Mouse (Mus musculus) heart, embryonic 11.5 days (tissue): ENCODE measurements around the gene Zfp281. TPM values are rescaled to one million over a fixed set of nuclear protein-coding genes. Genes with fewer than 3 reads are reported as not detected.

Source experiments
- ATAC-seq: fragments of 200-750 bp; cut with Nextera tagmentation; replicated peaks from 2 replicates; pipeline ENCODE4 v1.8.0; 2017; ENCODE audit warnings: moderate library complexity; ENCODE audit not compliant: insufficient number of reproducible peaks, low FRiP score, low TSS enrichment
- H3K27ac ChIP-seq: fragments of 300-500 bp; sonication (generic); 2 replicates; pipeline ENCODE4 v1.5.1; 2014; ENCODE audit warnings: mild to moderate bottlenecking, low read depth, low read length
- H3K27me3 ChIP-seq: fragments of 300-500 bp; sonication (generic); 2 replicates; pipeline ENCODE4 v1.6.1; 2014; ENCODE audit warnings: mild to moderate bottlenecking, low read length, mixed read lengths; ENCODE audit not compliant: control insufficient read depth, insufficient read depth
- H3K36me3 ChIP-seq: fragments of 300-500 bp; sonication (generic); 2 replicates; pipeline ENCODE4 v1.6.1; 2014; ENCODE audit warnings: mild to moderate bottlenecking, low read length, moderate library complexity, mixed read lengths; ENCODE audit not compliant: control insufficient read depth, insufficient read depth
- H3K4me1 ChIP-seq: fragments of 300-500 bp; sonication (generic); 2 replicates; pipeline ENCODE4 v1.6.1; 2014; ENCODE audit warnings: low read length; ENCODE audit not compliant: control insufficient read depth, insufficient read depth
- H3K4me2 ChIP-seq: fragments of 300-500 bp; sonication (generic); 2 replicates; pipeline ENCODE4 v1.6.1; 2014; ENCODE audit warnings: mild to moderate bottlenecking, moderate library complexity
- H3K4me3 ChIP-seq: fragments of 300-500 bp; sonication (generic); 2 replicates; pipeline ENCODE4 v1.5.1; 2014; ENCODE audit warnings: low read depth, low read length
- H3K9ac ChIP-seq: fragments of 300-500 bp; sonication (generic); 2 replicates; pipeline ENCODE4 v1.6.1; 2014; ENCODE audit warnings: mild to moderate bottlenecking, low read depth, low read length, moderate library complexity
- H3K9me3 ChIP-seq: fragments of 300-500 bp; sonication (generic); replicated peaks from 2 replicates; pipeline ENCODE4 v1.6.1; 2016; ENCODE audit warnings: low read length; ENCODE audit not compliant: control insufficient read depth
- WGBS: fragments of 180-500 bp; shearing (Covaris S2); extraction: QIAGEN DNeasy Blood & Tissue Kit; methylation state at CpG from one replicate; pipeline ENCODE4 v1.1.7; 2014; ENCODE audit not compliant: insufficient replicate concordance; 5-methylcytosine and 5-hydroxymethylcytosine counted together
- polyA plus RNA-seq: library from polyadenylated mRNA; unstranded; fragments of >200 nt; fragmentation: Nextera tagmentation; extraction: Ambion mirVana; gene quantifications from 2 replicates; pipeline ENCODE4 v1.2.1, GENCODE M21; 2014

The Zfp281 gene
- polyA plus RNA-seq, 1 experiment from 2014 or later: 17.5 TPM

GRCm38 (mm10) chr1:136670421-136670820 lies 45.7 kb downstream of the Zfp281 start:
- H3K27me3 ChIP-seq: no peaks in the 10 kb centered on the region
- H3K27ac ChIP-seq: no peak overlapping the region
- ATAC-seq: no peak
- peak overlapping the region; percentile 37 for H3K4me2 ChIP-seq
- no peaks in the 10 kb centered on the region for H3K9me3 ChIP-seq
- H3K4me3 ChIP-seq: no peak overlapping the region
- no peak overlapping the region for H3K9ac ChIP-seq
- H3K4me1 ChIP-seq: peaks cover 7% of the 10 kb centered on the region
- WGBS: 22% methylated on average over 16 of the region's 16 CpGs
- no peaks in the 10 kb centered on the region for H3K36me3 ChIP-seq

- Histone ChIP-seq H3K4me3 (no peak overlapping the region), H3K9ac (no peak overlapping the region), H3K4me2 (no peak overlapping the region), H3K27me3 (no peaks in the 10 kb centered on the region), H3K36me3 (no peaks in the 10 kb centered on the region), H3K9me3 (no peaks in the 10 kb centered on the region), H3K4me1 (peaks cover 7% of the 10 kb centered on the region), H3K27ac (no peak overlapping the region)
- no peak for ATAC-seq
- 83% methylated on average over 12 of the region's 12 CpGs for WGBS
These were observed 47.2 kb downstream of the Zfp281 start for GRCm38 (mm10) chr1:136671767-136672434.

GRCm38 (mm10) chr1:136672564-136672963 lies 47.9 kb downstream of the Zfp281 start:
- Histone ChIP-seq H3K9ac (no peak overlapping the region), H3K27ac (no peak overlapping the region), H3K27me3 (no peaks in the 10 kb centered on the region), H3K9me3 (no peaks in the 10 kb centered on the region), H3K4me3 (no peak overlapping the region), H3K4me1 (peaks cover 7% of the 10 kb centered on the region), H3K4me2 (no peak overlapping the region), H3K36me3 (no peaks in the 10 kb centered on the region)
- ATAC-seq: no peak
- 87% methylated on average over 6 of the region's 6 CpGs for WGBS

GRCm38 (mm10) chr1:136673293-136673692 lies 48.6 kb downstream of the Zfp281 start:
- Histone ChIP-seq H3K36me3 (no peaks in the 10 kb centered on the region), H3K27me3 (no peaks in the 10 kb centered on the region), H3K27ac (no peak overlapping the region), H3K4me3 (no peak overlapping the region), H3K9me3 (no peaks in the 10 kb centered on the region), H3K9ac (no peak overlapping the region), H3K4me1 (peaks cover 7% of the 10 kb centered on the region), H3K4me2 (no peak overlapping the region)
- 31% methylated on average over 4 of the region's 4 CpGs for WGBS
- ATAC-seq: no peak

- Histone ChIP-seq H3K36me3 (no peaks in the 10 kb centered on the region), H3K27me3 (no peaks in the 10 kb centered on the region), H3K27ac (no peak overlapping the region), H3K4me3 (no peak overlapping the region), H3K4me2 (peak overlapping the region; percentile 42), H3K9me3 (no peaks in the 10 kb centered on the region), H3K4me1 (peaks cover 7% of the 10 kb centered on the region), H3K9ac (no peak overlapping the region)
- ATAC-seq: no peak
- WGBS: 16% methylated on average over 25 of the region's 25 CpGs
These were observed 50.1 kb downstream of the Zfp281 start for GRCm38 (mm10) chr1:136674548-136675455.

- H3K27ac ChIP-seq: no peak overlapping the region
- no peak overlapping the region for H3K4me3 ChIP-seq
- H3K4me1 ChIP-seq: peaks cover 5% of the 10 kb centered on the region
- no peaks in the 10 kb centered on the region for H3K27me3 ChIP-seq
- no peak for ATAC-seq
- H3K9ac ChIP-seq: no peak overlapping the region
- WGBS: 77% methylated on average over 16 of the region's 16 CpGs
- no peaks in the 10 kb centered on the region for H3K36me3 ChIP-seq
- no peak overlapping the region for H3K4me2 ChIP-seq
- no peaks in the 10 kb centered on the region for H3K9me3 ChIP-seq
These were observed 51.2 kb downstream of the Zfp281 start for GRCm38 (mm10) chr1:136675736-136676444.

GRCm38 (mm10) chr1:136676445-136676755 lies 51.7 kb downstream of the Zfp281 start:
- H3K9me3 ChIP-seq: no peaks in the 10 kb centered on the region
- no peaks in the 10 kb centered on the region for H3K27me3 ChIP-seq
- H3K4me1 ChIP-seq: peaks cover 5% of the 10 kb centered on the region
- no peak overlapping the region for H3K4me3 ChIP-seq
- no peak overlapping the region for H3K9ac ChIP-seq
- no peaks in the 10 kb centered on the region for H3K36me3 ChIP-seq
- no peak for ATAC-seq
- no peak overlapping the region for H3K4me2 ChIP-seq
- no peak overlapping the region for H3K27ac ChIP-seq
- WGBS: 53% methylated on average over 6 of the region's 6 CpGs

- Histone ChIP-seq H3K9ac (no peak overlapping the region), H3K9me3 (no peaks in the 10 kb centered on the region), H3K4me2 (no peak overlapping the region), H3K4me1 (peaks cover 5% of the 10 kb centered on the region), H3K27ac (no peak overlapping the region), H3K4me3 (no peak overlapping the region), H3K27me3 (no peaks in the 10 kb centered on the region), H3K36me3 (no peaks in the 10 kb centered on the region)
- no peak for ATAC-seq
- WGBS: 72% methylated on average over 3 of the region's 3 CpGs
These were observed 53.2 kb downstream of the Zfp281 start for GRCm38 (mm10) chr1:136677847-136678325.
